Mouse (Mus musculus): Measurements from ENCODE around the gene Ccp110. TPM values are rescaled to one million over a fixed set of nuclear protein-coding genes. Genes with fewer than 3 reads are reported as not detected.
A peak's percentile ranks its signal among the peaks of the same experiment; 100 is the strongest.

The Ccp110 gene
- total RNA-seq, 2 experiments from 2014 or later = 45.8 to 51.7 TPM

- DNase-seq (ENCODE audit: low spot score in 2 of 2) = no peak
These were observed 11.6 kb downstream of the Ccp110 start for GRCm38 (mm10) chr7:118723927-118724326.

GRCm38 (mm10) chr7:118725459-118725858 is 13.1 kb downstream of the Ccp110 start:
- DNase-seq (ENCODE audit: low spot score in 2 of 2) = no peak

GRCm38 (mm10) chr7:118728846-118729587 is 16.7 kb downstream of the Ccp110 start:
- no peak for DNase-seq (ENCODE audit: low spot score in 2 of 2)

GRCm38 (mm10) chr7:118731781-118732180 is 19.4 kb downstream of the Ccp110 start:
- DNase-seq (ENCODE audit: low spot score in 2 of 2) = no peak

GRCm38 (mm10) chr7:118733225-118733624 is 20.9 kb downstream of the Ccp110 start:
- no peak for DNase-seq (ENCODE audit: low spot score in 2 of 2)

- DNase-seq (ENCODE audit: low spot score in 2 of 2) = no peak
These were observed 26.4 kb downstream of the Ccp110 start for GRCm38 (mm10) chr7:118738730-118739129.

- DNase-seq (ENCODE audit: low spot score in 2 of 2) = peak; percentile 76 to 88
These were observed 27.7 kb downstream of the Ccp110 start, which contains the start of gene Vps35l for GRCm38 (mm10) chr7:118739975-118740531. Vps35l (plus strand) TSS chr7:118740226.

GRCm38 (mm10) chr7:118740532-118741338 is 28.4 kb downstream of the Ccp110 start:
- DNase-seq (ENCODE audit: low spot score in 2 of 2) = peak; percentile 96 to 97

- no peak for DNase-seq (ENCODE audit: low spot score in 2 of 2)
These were observed 29.9 kb downstream of the Ccp110 start for GRCm38 (mm10) chr7:118742278-118742677.

GRCm38 (mm10) chr7:118744766-118745165 is 32.4 kb downstream of the Ccp110 start:
- DNase-seq (ENCODE audit: low spot score in 2 of 2) = no peak

- DNase-seq (ENCODE audit: low spot score in 2 of 2) = peak in 1 of 2 experiments; percentile 16
These were observed 35.7 kb downstream of the Ccp110 start for GRCm38 (mm10) chr7:118747891-118748672.

GRCm38 (mm10) chr7:118749706-118750105 is 37.4 kb downstream of the Ccp110 start:
- no peak for DNase-seq (ENCODE audit: low spot score in 2 of 2)

- DNase-seq (ENCODE audit: low spot score in 2 of 2) = no peak
These were observed 39.3 kb downstream of the Ccp110 start for GRCm38 (mm10) chr7:118751625-118752024.

- no peak for DNase-seq (ENCODE audit: low spot score in 2 of 2)
These were observed 43.4 kb downstream of the Ccp110 start for GRCm38 (mm10) chr7:118755756-118756155.

- no peak for DNase-seq (ENCODE audit: low spot score in 2 of 2)
These were observed 44.3 kb downstream of the Ccp110 start for GRCm38 (mm10) chr7:118756490-118757265.

GRCm38 (mm10) chr7:118758369-118758768 is 46.0 kb downstream of the Ccp110 start:
- no peak for DNase-seq (ENCODE audit: low spot score in 2 of 2)

- no peak for DNase-seq (ENCODE audit: low spot score in 2 of 2)
These were observed 47.0 kb downstream of the Ccp110 start for GRCm38 (mm10) chr7:118759372-118759771.

GRCm38 (mm10) chr7:118763939-118764338 is 51.6 kb downstream of the Ccp110 start:
- DNase-seq (ENCODE audit: low spot score in 2 of 2) = no peak

- no peak for DNase-seq (ENCODE audit: low spot score in 2 of 2)
These were observed 52.4 kb downstream of the Ccp110 start for GRCm38 (mm10) chr7:118764725-118765124.

GRCm38 (mm10) chr7:118765604-118766003 is 53.3 kb downstream of the Ccp110 start:
- DNase-seq (ENCODE audit: low spot score in 2 of 2) = no peak
